Mouse (Mus musculus): ENCODE data around the gene Mical3. TPM values are rescaled to one million over a fixed set of nuclear protein-coding genes. Genes with fewer than 3 reads are reported as not detected.

Gene Mical3
- polyA plus RNA-seq, 2 experiments: 13.3 to 17.3 TPM

DNA sequence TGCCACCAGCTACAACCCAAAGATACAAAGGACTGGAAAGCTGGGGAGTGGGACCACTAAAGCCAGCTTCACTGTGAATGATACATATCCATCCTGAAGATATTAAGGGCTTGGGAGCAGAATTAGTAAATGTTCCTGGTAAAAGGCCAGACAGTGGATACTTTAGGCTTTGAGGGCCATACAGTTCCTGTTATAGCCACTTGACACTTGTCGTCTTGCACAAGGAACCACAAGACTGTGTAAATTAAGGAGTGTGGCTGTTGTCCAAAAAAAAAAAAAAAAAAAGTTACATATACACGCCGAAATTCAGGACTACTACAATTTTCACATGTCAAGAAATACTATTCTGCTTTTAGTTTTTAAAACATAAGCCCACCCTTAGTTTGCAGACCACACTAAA, 17.6 kb upstream of the Mical3 start:
- no peak for TF ChIP-seq POLR2A (IDR thresholded peaks at IDR 0.05; ENCODE audit: borderline replicate concordance, extremely low read depth, insufficient read depth, insufficient read length)
- Histone ChIP-seq H3K9me3 (ENCODE audit: control insufficient read depth, low read length) (no peaks in the 10 kb centered on the region), H3K9ac (ENCODE audit: low read depth, low read length, severe bottlenecking) (no peak overlapping the region), H3K27me3 (ENCODE audit: control insufficient read depth, insufficient read depth, low read length) (no peaks in the 10 kb centered on the region), H3K27ac (replicated peaks; ENCODE audit: low read depth, low read length) (no peak overlapping the region), H3K4me1 (ENCODE audit: control insufficient read depth, insufficient read depth, low read length) (peaks cover 32% of the 10 kb centered on the region), H3K36me3 (ENCODE audit: control insufficient read depth, insufficient read depth, low read length) (no peaks in the 10 kb centered on the region), H3K4me2 (replicated peaks; ENCODE audit: low read depth, low read length, severe bottlenecking) (no peak overlapping the region), H3K4me3 (replicated peaks; ENCODE audit: low read length) (no peak overlapping the region)
- WGBS: 46% methylated on average over 3 of the region's 3 CpGs
- ATAC-seq (ENCODE audit: low FRiP score, low read depth) (no peak), DNase-seq (ENCODE audit: low spot score) (no peak)

DNA sequence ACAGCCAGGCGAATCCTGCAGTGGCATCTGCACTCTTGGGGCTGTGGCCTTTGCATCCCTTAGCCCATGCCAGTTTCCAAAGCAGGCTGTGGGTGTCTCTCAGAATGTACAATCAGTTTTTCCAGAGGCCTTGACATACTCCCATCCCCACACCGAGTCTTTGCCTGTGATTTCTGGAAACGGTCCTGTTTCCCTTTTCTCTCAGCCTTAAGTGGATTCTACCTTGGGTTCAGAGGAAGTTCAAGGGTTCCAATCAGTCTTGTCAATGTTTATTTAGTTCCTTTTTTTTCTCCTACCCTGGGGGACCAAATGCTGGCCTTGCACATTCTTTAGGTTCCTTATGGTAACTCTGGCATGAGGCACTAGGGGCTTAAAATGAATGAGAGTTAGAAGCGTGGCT, 16.0 kb upstream of the Mical3 start:
- no peak overlapping the region for H3K4me3 ChIP-seq (replicated peaks; ENCODE audit: low read length)
- WGBS: 43% methylated on average over 4 of the region's 4 CpGs
- ATAC-seq (ENCODE audit: low FRiP score, low read depth): no peak
- no peak for DNase-seq (ENCODE audit: low spot score)
- H3K36me3 ChIP-seq (ENCODE audit: control insufficient read depth, insufficient read depth, low read length): no peaks in the 10 kb centered on the region
- no peaks in the 10 kb centered on the region for H3K9me3 ChIP-seq (ENCODE audit: control insufficient read depth, low read length)
- TF ChIP-seq POLR2A (IDR thresholded peaks at IDR 0.05; ENCODE audit: borderline replicate concordance, extremely low read depth, insufficient read depth, insufficient read length): no peak
- H3K9ac ChIP-seq (ENCODE audit: low read depth, low read length, severe bottlenecking): no peak overlapping the region
- H3K27ac ChIP-seq (replicated peaks; ENCODE audit: low read depth, low read length): no peak overlapping the region
- H3K4me1 ChIP-seq (ENCODE audit: control insufficient read depth, insufficient read depth, low read length): peaks cover 30% of the 10 kb centered on the region
- no peaks in the 10 kb centered on the region for H3K27me3 ChIP-seq (ENCODE audit: control insufficient read depth, insufficient read depth, low read length)
- no peak overlapping the region for H3K4me2 ChIP-seq (replicated peaks; ENCODE audit: low read depth, low read length, severe bottlenecking)

DNA sequence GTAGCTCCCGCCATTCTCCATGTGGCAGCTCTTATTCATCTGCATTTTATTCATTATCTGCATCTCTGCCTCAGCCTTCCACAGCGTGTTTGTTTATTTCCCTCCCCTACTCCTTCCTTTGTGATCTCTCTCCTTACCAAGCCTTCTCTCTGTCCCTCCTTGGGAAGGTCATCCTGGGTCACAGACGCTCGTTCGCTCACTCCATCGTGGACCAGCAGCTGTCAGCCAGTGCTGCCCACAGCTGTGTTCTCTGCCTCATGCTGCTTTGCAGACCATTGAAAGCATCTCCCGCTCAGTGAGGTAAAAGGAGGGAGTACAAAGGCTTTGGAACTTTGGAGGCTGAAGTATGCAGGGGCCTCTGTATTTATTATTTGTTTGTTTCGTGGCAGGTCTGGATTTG, 15.1 kb upstream of the Mical3 start:
- Histone ChIP-seq H3K27me3 (ENCODE audit: control insufficient read depth, insufficient read depth, low read length) (no peaks in the 10 kb centered on the region), H3K9me3 (ENCODE audit: control insufficient read depth, low read length) (no peaks in the 10 kb centered on the region), H3K36me3 (ENCODE audit: control insufficient read depth, insufficient read depth, low read length) (no peaks in the 10 kb centered on the region), H3K27ac (replicated peaks; ENCODE audit: low read depth, low read length) (no peak overlapping the region), H3K4me2 (replicated peaks; ENCODE audit: low read depth, low read length, severe bottlenecking) (no peak overlapping the region), H3K4me1 (ENCODE audit: control insufficient read depth, insufficient read depth, low read length) (peaks cover 25% of the 10 kb centered on the region; the same call in 1 of the 2 replicates), H3K9ac (ENCODE audit: low read depth, low read length, severe bottlenecking) (no peak overlapping the region), H3K4me3 (replicated peaks; ENCODE audit: low read length) (no peak overlapping the region)
- no peak for TF ChIP-seq POLR2A (IDR thresholded peaks at IDR 0.05; ENCODE audit: borderline replicate concordance, extremely low read depth, insufficient read depth, insufficient read length)
- WGBS: 56% methylated on average over 8 of the region's 8 CpGs
- DNase-seq (ENCODE audit: low spot score): no peak
- no peak for ATAC-seq (ENCODE audit: low FRiP score, low read depth)

DNA sequence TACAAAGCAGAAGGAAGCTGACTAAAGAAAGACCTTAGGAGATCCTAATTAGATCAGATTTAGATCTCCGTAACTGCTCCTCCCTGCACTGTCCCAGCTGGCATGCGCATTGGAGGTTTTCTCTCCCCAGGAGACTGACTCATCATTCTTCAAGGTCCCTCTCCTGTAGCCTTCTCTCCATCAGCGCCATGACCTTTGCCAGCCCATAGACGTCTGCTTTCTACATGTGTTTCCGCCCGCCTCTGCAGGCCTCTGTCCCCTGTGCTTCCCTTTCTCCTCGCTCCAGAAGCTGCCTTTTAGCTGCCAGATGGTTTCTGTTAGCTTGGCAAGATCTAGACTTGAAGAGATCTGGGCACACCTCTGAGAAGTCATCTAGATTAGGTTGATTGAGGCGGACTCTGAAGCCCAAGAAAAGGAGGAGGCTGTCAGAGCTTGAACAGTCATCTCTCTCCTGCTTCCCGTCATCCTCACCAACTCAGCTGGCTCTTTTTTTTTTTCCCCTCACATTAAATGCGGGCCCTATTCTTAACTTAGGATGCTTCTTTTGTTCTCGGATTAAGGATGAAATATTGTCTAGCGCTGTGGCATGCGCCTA, 14.3 kb upstream of the Mical3 start:
- DNase-seq (ENCODE audit: low spot score) (no peak), ATAC-seq (ENCODE audit: low FRiP score, low read depth) (no peak)
- Histone ChIP-seq H3K4me1 (ENCODE audit: control insufficient read depth, insufficient read depth, low read length) (peaks cover 25% of the 10 kb centered on the region; the same call in 1 of the 2 replicates), H3K4me2 (replicated peaks; ENCODE audit: low read depth, low read length, severe bottlenecking) (no peak overlapping the region), H3K4me3 (replicated peaks; ENCODE audit: low read length) (no peak overlapping the region), H3K9ac (ENCODE audit: low read depth, low read length, severe bottlenecking) (no peak overlapping the region), H3K36me3 (ENCODE audit: control insufficient read depth, insufficient read depth, low read length) (no peaks in the 10 kb centered on the region), H3K9me3 (ENCODE audit: control insufficient read depth, low read length) (no peaks in the 10 kb centered on the region), H3K27ac (replicated peaks; ENCODE audit: low read depth, low read length) (no peak overlapping the region), H3K27me3 (ENCODE audit: control insufficient read depth, insufficient read depth, low read length) (no peaks in the 10 kb centered on the region)
- WGBS: 56% methylated on average over 13 of the region's 13 CpGs
- TF ChIP-seq POLR2A (IDR thresholded peaks at IDR 0.05; ENCODE audit: borderline replicate concordance, extremely low read depth, insufficient read depth, insufficient read length): no peak

- Histone ChIP-seq H3K4me2 (replicated peaks; ENCODE audit: low read depth, low read length, severe bottlenecking) (no peak overlapping the region), H3K4me1 (ENCODE audit: control insufficient read depth, insufficient read depth, low read length) (peaks cover 18% of the 10 kb centered on the region; the same call in 1 of the 2 replicates), H3K27ac (replicated peaks; ENCODE audit: low read depth, low read length) (no peak overlapping the region), H3K9ac (ENCODE audit: low read depth, low read length, severe bottlenecking) (no peak overlapping the region), H3K36me3 (ENCODE audit: control insufficient read depth, insufficient read depth, low read length) (no peaks in the 10 kb centered on the region), H3K27me3 (ENCODE audit: control insufficient read depth, insufficient read depth, low read length) (no peaks in the 10 kb centered on the region), H3K4me3 (replicated peaks; ENCODE audit: low read length) (no peak overlapping the region), H3K9me3 (ENCODE audit: control insufficient read depth, low read length) (no peaks in the 10 kb centered on the region)
- peak; percentile 68 for DNase-seq (ENCODE audit: low spot score)
- no peak for TF ChIP-seq POLR2A (IDR thresholded peaks at IDR 0.05; ENCODE audit: borderline replicate concordance, extremely low read depth, insufficient read depth, insufficient read length)
- ATAC-seq (ENCODE audit: low FRiP score, low read depth): peak; percentile 75
- WGBS: 65% methylated on average over 4 of the region's 4 CpGs
These were observed 13.3 kb upstream of the Mical3 start for GRCm38 (mm10) chr6:121144066-121144465.

Measured in limb, embryonic 14.5 days (tissue).